Mouse (Mus musculus): Measurements from ENCODE around the gene Shq1.

DNA sequence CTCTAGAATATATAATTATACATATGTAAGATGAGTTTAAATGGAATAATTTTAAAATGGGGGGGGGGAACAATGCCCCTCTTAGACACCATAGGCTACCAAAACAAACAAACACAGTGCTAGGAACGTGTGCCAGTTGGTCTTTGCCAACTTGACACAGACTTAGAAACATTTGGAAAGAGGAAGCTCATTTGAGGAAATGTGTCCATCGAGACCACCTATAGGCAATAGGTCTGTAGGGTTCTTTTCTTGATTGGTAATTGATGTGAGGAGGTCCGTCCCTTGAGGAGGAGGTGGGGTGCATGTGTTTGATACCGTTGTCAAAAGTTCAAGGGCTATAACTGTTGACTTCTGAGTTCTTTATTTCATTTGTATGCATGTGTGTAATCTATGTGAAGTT, 80.4 kb downstream of the Shq1 start:
- TF ChIP-seq POLR2A (IDR thresholded peaks at IDR 0.05; ENCODE audit: control insufficient read depth, low read depth, low read length) (no peak), CTCF (IDR thresholded peaks at IDR 0.05; ENCODE audit: control insufficient read depth, insufficient read depth, insufficient replicate concordance, low read depth, low read length) (no peak)

Data from testis, adult 2 months (tissue).